Mouse (Mus musculus) urinary bladder, adult 2 months (tissue): ENCODE data around the gene Pi4k2b. TPM values are rescaled to one million over a fixed set of nuclear protein-coding genes. Genes with fewer than 3 reads are reported as not detected.
"Not testable (repeated sequence)": the region's sequence is repeated elsewhere in the genome, so short reads cannot be mapped to it uniquely, and the experiment has no call there.

Source experiments
- DNase-seq: peaks from one replicate; pipeline ENCODE4 v3.0.0; 2022; ENCODE audit warnings: low spot score
- polyA plus RNA-seq: library from polyadenylated mRNA; depleted of rRNA; stranded (reverse); fragments of >200 nt; gene quantifications from 2 replicates; pipeline ENCODE4 v1.2.3, GENCODE M21; 2012; rRNA removed

Gene Pi4k2b
- polyA plus RNA-seq, 1 experiment = 12.2 TPM

GRCm38 (mm10) chr5:52776466-52777354 is 35.3 kb downstream of the Pi4k2b start:
- not testable (repeated sequence) for DNase-seq

DNA sequence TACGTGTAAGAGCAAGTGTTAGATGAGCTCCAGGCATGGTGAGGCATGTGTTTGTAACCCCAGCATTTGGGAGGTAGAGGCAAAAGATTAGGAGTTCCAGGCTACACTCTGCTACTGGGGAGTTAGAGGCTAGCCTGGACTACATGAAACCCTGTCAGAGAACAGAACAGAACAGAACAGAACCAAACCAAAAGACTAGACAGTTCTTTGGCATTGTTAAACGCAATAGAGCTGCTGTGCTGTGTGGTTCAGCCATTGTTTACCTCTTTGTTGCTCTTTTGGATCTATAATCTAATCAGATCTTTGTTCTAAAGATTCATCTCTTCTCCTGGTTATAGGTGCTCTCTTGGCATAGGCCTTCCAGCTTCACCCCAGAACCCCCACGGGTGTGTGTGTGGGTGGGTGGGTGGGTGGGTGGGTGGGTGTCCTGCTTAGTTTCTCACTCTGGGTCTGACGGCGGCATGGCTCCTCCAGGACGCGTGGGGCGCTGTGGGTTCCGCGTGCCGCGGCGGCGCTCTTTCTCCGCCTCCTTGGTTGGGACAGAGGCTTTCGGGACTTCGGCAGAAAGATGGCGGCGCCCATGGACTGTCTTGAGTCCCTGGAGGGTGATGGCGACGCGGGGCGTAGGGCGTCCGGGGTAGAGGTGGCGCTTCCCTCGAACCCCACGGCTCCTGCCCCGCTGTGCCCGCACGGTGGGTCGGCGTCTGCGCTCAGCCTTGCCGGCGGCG is 41.3 kb downstream of the Pi4k2b start:
- DNase-seq = peak; percentile 68

DNA sequence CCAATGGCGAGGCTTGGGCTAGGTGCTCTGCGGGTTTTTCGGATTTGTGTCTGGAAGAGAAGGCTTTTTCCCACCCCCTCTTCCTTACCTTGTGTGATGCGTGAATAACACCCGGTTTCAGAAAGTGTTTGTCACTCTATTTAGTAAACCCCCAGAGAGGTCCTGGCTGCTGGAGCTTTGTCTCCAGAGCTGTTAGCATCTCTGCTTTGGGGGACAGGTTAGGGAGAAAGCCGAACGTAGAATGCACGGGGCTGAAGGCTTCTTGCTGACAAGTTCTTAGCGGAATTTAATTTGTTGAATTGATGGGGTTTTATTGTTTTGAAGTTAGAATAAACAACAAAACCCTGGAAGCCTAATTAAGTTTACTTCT is 41.9 kb downstream of the Pi4k2b start:
- DNase-seq = no peak

GRCm38 (mm10) chr5:52783957-52784356 is 42.6 kb downstream of the Pi4k2b start:
- DNase-seq = no peak

DNA sequence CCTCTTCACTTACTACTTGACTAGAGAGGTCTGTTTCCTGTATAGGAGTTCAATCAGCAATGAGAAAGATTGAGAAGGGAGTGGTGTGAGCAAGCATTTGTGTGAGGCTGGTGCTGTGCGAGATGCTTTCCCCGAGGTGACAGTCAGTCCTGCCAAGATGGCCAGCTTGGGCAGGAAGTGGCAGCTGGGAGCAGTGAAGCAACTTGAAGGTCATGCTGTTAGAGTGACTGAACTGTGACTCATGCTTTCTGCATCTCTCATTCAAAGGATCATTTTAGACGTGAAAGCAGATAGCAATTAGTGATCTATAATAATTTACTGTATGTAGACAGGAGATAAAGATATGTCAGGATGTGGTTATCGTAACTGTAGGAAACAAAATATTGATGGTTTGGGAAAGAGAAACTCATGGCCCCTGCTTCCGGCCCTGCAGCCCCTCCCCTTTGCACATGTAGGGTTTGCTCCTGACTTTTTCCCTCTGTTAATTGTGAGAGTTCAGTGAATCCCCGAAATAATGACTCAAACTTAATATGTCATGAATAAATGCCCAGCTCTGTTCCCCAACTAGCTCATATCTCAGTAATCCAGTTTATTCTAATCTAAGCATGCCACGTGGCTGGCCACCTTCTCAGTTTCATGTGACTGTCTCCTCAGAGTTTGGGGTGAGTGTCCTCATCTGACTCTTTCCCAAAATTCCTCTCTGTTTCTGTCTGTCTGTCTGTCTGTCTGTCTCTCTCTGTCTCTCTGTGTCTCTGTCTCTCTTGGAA is 45.4 kb downstream of the Pi4k2b start:
- no peak for DNase-seq

DNA sequence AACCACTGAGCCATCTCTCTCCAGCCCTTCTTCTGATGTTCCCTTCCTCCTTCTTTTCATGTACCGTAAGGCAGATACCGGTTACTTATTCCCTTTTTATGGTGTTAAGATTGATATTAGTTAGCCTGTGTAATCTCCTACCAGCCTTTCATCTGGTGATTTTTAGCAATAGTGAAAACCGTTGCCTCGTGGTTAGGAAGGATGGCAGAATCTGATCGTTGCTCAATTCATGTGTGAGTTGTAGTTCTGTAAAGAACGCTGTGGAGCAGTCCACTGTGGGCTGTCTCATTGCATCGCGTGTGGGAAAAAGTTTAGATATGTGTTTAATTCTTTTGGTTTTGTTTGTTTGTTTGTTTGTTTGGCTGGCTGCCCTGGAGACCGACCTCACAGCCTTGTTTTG is 51.9 kb downstream of the Pi4k2b start:
- DNase-seq = no peak

GRCm38 (mm10) chr5:52794109-52794508 is 52.7 kb downstream of the Pi4k2b start:
- DNase-seq = no peak

DNA sequence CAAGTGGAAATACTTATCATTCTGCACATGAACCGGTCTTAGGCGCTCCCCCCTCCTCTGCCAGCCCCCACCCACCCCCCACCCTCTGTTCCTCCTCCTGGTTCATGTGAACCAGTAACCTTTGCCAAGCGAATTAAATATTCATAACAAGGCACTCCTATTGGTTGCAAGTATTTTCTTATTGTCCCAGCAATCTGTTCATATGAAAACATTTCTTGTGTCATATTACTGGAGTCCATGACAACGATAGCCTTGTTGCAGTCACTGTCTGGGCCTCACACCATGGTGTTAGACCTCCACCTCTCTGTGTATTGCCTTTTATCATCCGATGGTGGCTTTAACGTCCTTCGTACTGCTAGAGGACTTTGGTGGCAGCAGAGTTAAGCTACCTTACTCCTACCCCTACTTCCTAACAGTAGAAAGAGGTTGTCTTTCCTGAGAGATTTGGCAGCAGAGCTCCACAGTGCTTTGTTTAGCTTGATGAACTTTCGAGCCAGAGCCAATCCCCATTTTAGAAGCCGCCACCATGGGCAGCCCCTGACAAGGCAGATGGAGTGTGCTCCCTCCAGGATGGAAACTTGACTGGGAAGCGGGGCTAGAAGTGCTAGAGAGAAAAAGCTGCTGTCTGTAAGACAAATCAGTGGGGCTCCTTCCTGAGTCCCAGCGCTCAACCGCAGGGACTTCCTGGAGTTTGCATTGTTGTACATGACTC is 58.1 kb downstream of the Pi4k2b start:
- DNase-seq = no peak

DNA sequence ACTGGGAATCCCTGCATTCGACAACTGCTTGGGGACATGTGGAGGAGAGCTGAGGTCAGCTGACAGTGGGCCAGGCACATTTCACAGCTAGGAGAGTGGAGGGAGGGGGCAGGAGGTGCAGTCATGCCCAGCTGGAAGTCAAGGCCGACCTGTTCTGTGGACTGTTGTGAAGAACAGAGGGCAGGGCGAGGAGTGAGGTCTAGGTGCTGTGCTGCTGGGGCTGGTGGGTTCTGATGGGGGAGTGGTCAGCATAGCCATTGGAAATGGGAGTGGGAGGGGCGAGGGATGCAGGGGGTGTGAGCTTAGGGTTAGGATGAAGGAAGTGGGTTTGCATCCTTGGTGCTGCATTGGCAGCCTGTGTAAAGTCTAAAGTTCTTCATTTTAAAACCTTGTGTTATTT is 64.4 kb downstream of the Pi4k2b start:
- DNase-seq = no peak

DNA sequence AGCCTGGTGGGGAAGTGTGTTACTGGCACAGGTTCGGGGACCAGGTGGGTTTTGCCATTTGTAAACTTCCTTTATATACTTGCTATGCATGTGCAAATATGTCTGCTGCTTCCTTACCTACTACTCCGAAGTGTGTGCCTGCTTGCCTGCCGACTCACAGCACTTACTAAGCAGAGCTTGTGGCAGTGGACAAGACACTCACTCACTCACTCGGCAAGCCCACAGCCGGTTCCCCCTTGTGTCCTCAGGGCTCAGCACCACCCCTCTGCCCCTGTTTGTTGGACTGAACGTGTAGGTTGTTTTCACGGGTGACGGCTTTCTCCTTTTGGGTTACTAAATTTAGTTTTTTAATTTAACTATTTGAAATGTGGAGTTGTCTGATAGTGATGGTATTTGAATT is 65.0 kb downstream of the Pi4k2b start:
- no peak for DNase-seq

GRCm38 (mm10) chr5:52807030-52807429 is 65.7 kb downstream of the Pi4k2b start:
- no peak for DNase-seq

GRCm38 (mm10) chr5:52810446-52810845 is 69.1 kb downstream of the Pi4k2b start:
- no peak for DNase-seq

- DNase-seq = no peak
Measured at GRCm38 (mm10) chr5:52811056-52811455, 69.7 kb downstream of the Pi4k2b start.

DNA sequence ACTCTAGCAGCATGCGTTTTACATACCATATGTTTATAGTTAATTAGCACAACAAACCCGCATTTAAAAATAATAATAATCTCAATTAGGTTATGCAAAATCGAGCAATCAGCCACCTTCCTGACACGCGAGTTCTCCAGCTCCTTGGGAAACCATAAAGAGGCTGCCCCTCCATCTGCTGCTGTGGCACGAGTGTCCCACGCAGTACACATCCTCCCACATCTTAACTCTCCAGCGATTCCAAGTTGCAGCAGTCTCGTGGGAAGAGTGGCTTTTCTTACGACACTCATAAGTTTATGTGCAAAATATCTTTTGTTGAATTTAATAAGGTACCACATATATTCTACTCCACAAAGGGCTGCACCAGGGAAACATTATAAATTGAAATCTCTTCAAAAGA is 71.1 kb downstream of the Pi4k2b start:
- no peak for DNase-seq

GRCm38 (mm10) chr5:52813312-52813711 is 71.9 kb downstream of the Pi4k2b start:
- DNase-seq = no peak

GRCm38 (mm10) chr5:52818676-52819075 is 77.3 kb downstream of the Pi4k2b start:
- no peak for DNase-seq

Other genes with a start within 250 kb of the Pi4k2b start
- 2.0 and 3.3 TPM in 2 replicates for gene Lgi2, start 175.1 kb upstream of the Pi4k2b start, polyA plus RNA-seq
- gene Sepsecs, start 71.9 kb upstream of the Pi4k2b start, polyA plus RNA-seq = 10.3 and 11.3 TPM in 2 replicates
- 11.9 and 12.9 TPM in 2 replicates for gene Zcchc4, start 33.8 kb downstream of the Pi4k2b start, polyA plus RNA-seq
- gene Anapc4, start 92.4 kb downstream of the Pi4k2b start, polyA plus RNA-seq = 74.7 and 76.4 TPM in 2 replicates